Mouse (Mus musculus) bone marrow, adult 2 months (tissue): ENCODE measurements around the gene Itga9.

Experiments used
- CTCF ChIP-seq: fragments of 200-500 bp; IDR thresholded peaks from 2 replicates; pipeline ENCODE4 v1.5.1; 2011; ENCODE audit warnings: low read length, control low read depth; ENCODE audit not compliant: control insufficient read depth, insufficient read depth
- POLR2A ChIP-seq: fragments of 200-500 bp; IDR thresholded peaks from 2 replicates; pipeline ENCODE4 v1.6.1; 2011; ENCODE audit warnings: low read depth, mild to moderate bottlenecking, control low read depth, low read length, borderline replicate concordance; ENCODE audit not compliant: control insufficient read depth

DNA sequence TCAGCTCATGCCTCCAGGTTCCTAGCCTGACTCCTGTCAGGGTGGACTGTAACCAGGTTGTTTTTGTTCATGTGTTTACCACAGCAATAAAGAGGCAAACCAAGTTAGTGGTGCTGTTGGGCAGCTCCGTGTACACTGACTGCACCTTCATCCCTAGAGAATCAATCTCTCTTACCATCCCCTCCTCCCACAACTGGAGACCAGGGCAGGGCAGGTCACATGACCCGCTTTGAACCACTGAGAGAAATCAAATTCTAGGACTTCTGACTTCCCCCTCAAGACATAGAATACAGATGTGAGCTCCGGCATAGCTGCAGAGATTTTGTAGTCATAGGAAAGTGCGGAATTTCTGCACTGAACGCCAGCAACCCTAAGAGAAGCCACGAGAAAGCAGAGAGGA is 14.9 kb upstream of the Itga9 start:
- TF ChIP-seq CTCF (no peak), POLR2A (no peak)
